19 mouse cellular contexts compared by ENCODE assay signal in the genomic region with DNA sequence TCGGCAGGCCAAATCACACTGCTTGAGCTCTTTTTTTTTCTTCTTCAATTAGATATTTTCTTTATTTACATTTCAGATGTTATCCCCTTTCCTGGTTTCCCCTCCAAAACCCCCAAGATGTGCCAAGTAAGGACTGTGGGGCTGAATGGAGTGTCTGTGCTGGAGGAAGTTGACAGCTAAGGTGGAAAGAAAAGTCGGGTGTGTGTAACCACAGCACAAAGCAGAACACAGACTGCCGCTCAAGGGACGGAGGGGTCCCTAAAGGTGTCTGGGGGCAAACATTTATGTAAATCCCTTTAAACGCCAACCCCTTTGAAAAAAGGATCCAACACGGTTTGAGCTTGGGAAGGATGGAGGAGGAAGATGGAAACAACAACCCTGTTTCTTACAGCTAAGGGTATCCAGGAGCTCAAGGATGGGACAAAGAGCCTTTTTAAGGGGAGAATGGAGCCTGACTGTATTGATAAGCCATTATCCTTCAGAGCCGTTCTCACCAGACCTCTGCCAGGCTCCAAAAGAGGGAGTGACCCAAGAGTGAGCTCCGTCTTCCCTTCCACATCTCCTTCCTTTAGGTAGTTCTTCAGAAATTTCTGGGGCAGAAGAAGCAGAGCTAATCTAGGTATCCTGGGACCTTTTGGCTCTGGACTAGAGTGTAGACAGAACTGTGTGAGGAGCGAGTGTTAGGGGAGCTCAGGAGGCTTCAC. TPM values are rescaled to one million over a fixed set of nuclear protein-coding genes. Genes with fewer than 3 reads are reported as not detected.
DNase-seq lines count a peak whose midpoint lies in the region; ATAC-seq and TF ChIP-seq lines count a peak whose summit lies in the region.
"Had no signal": no experiment of that assay in that cellular context is flagged by ENCODE, and none has a peak within 500 bp of the region (broad histone marks: within the 10 kb centered on the region; RNA-seq: fewer than 3 reads in every experiment).

No protein-coding gene starts in this region.

- DNase-seq in CD4-positive, CD25-positive, alpha-beta regulatory T cell, adult 2 months (ENCODE audit: low read depth, low spot score), result peak; percentile 4
- DNase-seq in c-Kit-positive CD71-positive TER-119-positive erythroid progenitor cells, embryonic 14.5 days (ENCODE audit: low spot score), result peak; percentile 36
- no peak for DNase-seq in liver, postnatal 0 days
- DNase-seq in lung, postnatal 4 days, result no peak
- DNase-seq in gastrocnemius, postnatal 36 days, result no peak
- DNase-seq in kidney, postnatal 14 days, result no peak
- DNase-seq in heart, postnatal 36 days, result no peak
- DNase-seq: adrenal gland, postnatal 36 days; cerebellum, adult 9-10 months; gastrocnemius, postnatal 14 days; heart, postnatal 10 days; midbrain, embryonic 14.5 days; right cerebral cortex, postnatal 25 days had no signal

- ATAC-seq in intestine, postnatal 0 days, result no peak
- ATAC-seq in liver, postnatal 0 days, result peak; percentile 73
- ATAC-seq: hindbrain, embryonic 16.5 days had no signal

- peak overlapping the region; percentile 45 for H3K4me2 ChIP-seq in intestine, postnatal 0 days (replicated peaks; ENCODE audit: low read depth)
- peak overlapping the region; percentile 29; the same call in 1 of the 2 replicates for H3K4me2 ChIP-seq in liver, postnatal 0 days (ENCODE audit: low read depth, low read length)
- H3K4me2 ChIP-seq: forebrain, embryonic 12.5 days had no signal

- intact Hi-C loops in gastrocnemius, postnatal 36 days (cut with DNase I), result no loop called here
- intact Hi-C loops in heart, postnatal 36 days (cut with DNase I), result no loop called here

- no peaks in the 10 kb centered on the region for H3K9me3 ChIP-seq in intestine, postnatal 0 days (ENCODE audit: control insufficient read depth)
- H3K9me3 ChIP-seq in liver, postnatal 0 days (ENCODE audit: low read length), result no peaks in the 10 kb centered on the region
- H3K9me3 ChIP-seq: forebrain, embryonic 12.5 days had no signal

- H3K4me3 ChIP-seq in intestine, postnatal 0 days (ENCODE audit: low read depth, low read length), result no peak overlapping the region
- no peak overlapping the region for H3K4me3 ChIP-seq in liver, postnatal 0 days (ENCODE audit: low read depth, low read length)
- H3K4me3 ChIP-seq: forebrain, embryonic 12.5 days; myocyte had no signal

- H3K27me3 ChIP-seq in intestine, postnatal 0 days (replicated peaks; ENCODE audit: control insufficient read depth, insufficient read depth, low read length), result no peaks in the 10 kb centered on the region
- no peaks in the 10 kb centered on the region for H3K27me3 ChIP-seq in liver, postnatal 0 days (ENCODE audit: insufficient read depth, low read length)

- no peaks in the 10 kb centered on the region for H3K4me1 ChIP-seq in intestine, postnatal 0 days (replicated peaks; ENCODE audit: control insufficient read depth, insufficient read depth, low read length)
- H3K4me1 ChIP-seq in liver, postnatal 0 days (ENCODE audit: insufficient read depth), result peaks cover 21% of the 10 kb centered on the region
- H3K4me1 ChIP-seq: forebrain, embryonic 12.5 days had no signal

- H3K36me3 ChIP-seq in intestine, postnatal 0 days (ENCODE audit: control insufficient read depth, insufficient read depth), result no peaks in the 10 kb centered on the region
- no peaks in the 10 kb centered on the region for H3K36me3 ChIP-seq in liver, postnatal 0 days (replicated peaks; ENCODE audit: insufficient read depth, low read length)
- H3K36me3 ChIP-seq: forebrain, embryonic 12.5 days had no signal

- TF ChIP-seq EP300 in liver, postnatal 0 days (IDR thresholded peaks at IDR 0.05; ENCODE audit: low read depth), result no peak

- TF ChIP-seq CTCF in intestine, postnatal 0 days (IDR thresholded peaks at IDR 0.05; ENCODE audit: low read depth), result no peak
- TF ChIP-seq CTCF in liver, postnatal 0 days (IDR thresholded peaks at IDR 0.05; ENCODE audit: low read depth), result no peak

- peak overlapping the region; percentile 75 for H3K27ac ChIP-seq in intestine, postnatal 0 days (ENCODE audit: low read depth, low read length)
- peak overlapping the region; percentile 48; the same call in 1 of the 2 replicates for H3K27ac ChIP-seq in liver, postnatal 0 days (ENCODE audit: low read depth)
- H3K27ac ChIP-seq: forebrain, embryonic 12.5 days had no signal

- no peak overlapping the region for H3K9ac ChIP-seq in intestine, postnatal 0 days (ENCODE audit: low read depth, low read length)
- H3K9ac ChIP-seq in liver, postnatal 0 days (replicated peaks), result no peak overlapping the region
- H3K9ac ChIP-seq: forebrain, embryonic 12.5 days had no signal

- 56% methylated on average over 9 of the region's 9 CpGs for WGBS in intestine, postnatal 0 days
- 40% methylated on average over 9 of the region's 9 CpGs for WGBS in liver, postnatal 0 days (ENCODE audit: insufficient replicate concordance)

RNA-seq across cellular contexts. Expression of a gene that starts 12.8 kb away (rescaled TPM):
- polyA plus RNA-seq in intestine, postnatal 0 days (2015; fragmentation: Nextera tagmentation; extraction: Ambion mirVana), result 182 and 193 TPM in 2 replicates
- polyA plus RNA-seq in liver, postnatal 0 days (2015; fragmentation: Nextera tagmentation; extraction: Ambion mirVana), result 8.1 and 8.4 TPM in 2 replicates
- not detected for total RNA-seq in gastrocnemius, postnatal 36 days (2021)
- not detected for total RNA-seq in heart, postnatal 36 days (2021)

RNA-seq across cellular contexts. Expression of a gene that starts 31.3 kb away (rescaled TPM):
- not detected in 2 replicates for polyA plus RNA-seq in intestine, postnatal 0 days (2015; fragmentation: Nextera tagmentation; extraction: Ambion mirVana)
- polyA plus RNA-seq in liver, postnatal 0 days (2015; fragmentation: Nextera tagmentation; extraction: Ambion mirVana), result not detected in 2 replicates
- not detected for total RNA-seq in gastrocnemius, postnatal 36 days (2021)
- not detected for total RNA-seq in heart, postnatal 36 days (2021)
- total RNA-seq: adrenal gland, postnatal 36 days; heart, postnatal 10 days; layer of hippocampus, postnatal 14 days; left cerebral cortex, postnatal 25 days had no signal
- polyA plus RNA-seq: forebrain, embryonic 12.5 days; hindbrain, embryonic 16.5 days; midbrain, embryonic 14.5 days had no signal

RNA-seq across cellular contexts. Expression of a gene that starts 58.0 kb away (rescaled TPM):
- polyA plus RNA-seq in intestine, postnatal 0 days (2015; fragmentation: Nextera tagmentation; extraction: Ambion mirVana), result 2.5 and 3.5 TPM in 2 replicates
- polyA plus RNA-seq in liver, postnatal 0 days (2015; fragmentation: Nextera tagmentation; extraction: Ambion mirVana), result 12.4 and 16.1 TPM in 2 replicates
- 1 to 10 TPM; 5.1 to 5.8 TPM for total RNA-seq in gastrocnemius, postnatal 36 days (2021)
- 1 to 10 TPM; 4.0 to 4.7 TPM for total RNA-seq in heart, postnatal 36 days (2021)

Comparison
In these comparisons a context has a peak if more than half of its experiments do, and no peak if none do; other contexts are left out.
1. DNase-seq: peak in CD4-positive, CD25-positive, alpha-beta regulatory T cell, adult 2 months (single experiment) and c-Kit-positive CD71-positive TER-119-positive erythroid progenitor cells, embryonic 14.5 days (single experiment); none in liver, postnatal 0 days (single experiment), lung, postnatal 4 days (0 of 2), gastrocnemius, postnatal 36 days (0 of 2), kidney, postnatal 14 days (single experiment) and heart, postnatal 36 days (0 of 2).